Mouse (Mus musculus): ENCODE results near the gene Aco2. TPM values are rescaled to one million over a fixed set of nuclear protein-coding genes. Genes with fewer than 3 reads are reported as not detected.
"Not testable (repeated sequence)": the region's sequence is repeated elsewhere in the genome, so short reads cannot be mapped to it uniquely, and the experiment has no call there.

Gene Aco2
- polyA plus RNA-seq, 1 experiment from 2014 or later: 146 TPM

- H3K9ac ChIP-seq: no peak overlapping the region
- H3K27me3 ChIP-seq: no peaks in the 10 kb centered on the region
- no peak for ATAC-seq (ENCODE audit: insufficient number of reproducible peaks, insufficient read depth, low FRiP score, low TSS enrichment)
- H3K9me3 ChIP-seq: no peaks in the 10 kb centered on the region
- 92% methylated on average over 6 of the region's 6 CpGs for WGBS
- H3K27ac ChIP-seq: no peak overlapping the region
- no peak overlapping the region for H3K4me2 ChIP-seq (replicated peaks)
- peaks cover 31% of the 10 kb centered on the region for H3K36me3 ChIP-seq
- no peaks in the 10 kb centered on the region for H3K4me1 ChIP-seq
- no peak overlapping the region for H3K4me3 ChIP-seq
These were observed 14.9 kb downstream of the Aco2 start for GRCm38 (mm10) chr15:81886795-81887550.

- H3K4me1 ChIP-seq: no peaks in the 10 kb centered on the region
- H3K4me2 ChIP-seq (replicated peaks): no peak overlapping the region
- H3K9me3 ChIP-seq: no peaks in the 10 kb centered on the region
- H3K27ac ChIP-seq: no peak overlapping the region
- no peak overlapping the region for H3K9ac ChIP-seq
- no peak overlapping the region for H3K4me3 ChIP-seq
- peaks cover 39% of the 10 kb centered on the region for H3K36me3 ChIP-seq
- no peak for ATAC-seq (ENCODE audit: insufficient number of reproducible peaks, insufficient read depth, low FRiP score, low TSS enrichment)
- H3K27me3 ChIP-seq: no peaks in the 10 kb centered on the region
- WGBS: 95% methylated on average over 7 of the region's 7 CpGs
These were observed 17.1 kb downstream of the Aco2 start for GRCm38 (mm10) chr15:81889175-81889574.

GRCm38 (mm10) chr15:81891140-81891802 lies 19.2 kb downstream of the Aco2 start:
- Histone ChIP-seq H3K27me3 (no peaks in the 10 kb centered on the region), H3K4me2 (replicated peaks) (no peak overlapping the region), H3K9ac (no peak overlapping the region), H3K9me3 (no peaks in the 10 kb centered on the region), H3K27ac (no peak overlapping the region), H3K4me1 (no peaks in the 10 kb centered on the region), H3K36me3 (peaks cover 53% of the 10 kb centered on the region), H3K4me3 (no peak overlapping the region)
- 87% methylated on average over 7 of the region's 7 CpGs for WGBS
- ATAC-seq (ENCODE audit: insufficient number of reproducible peaks, insufficient read depth, low FRiP score, low TSS enrichment): no peak

DNA sequence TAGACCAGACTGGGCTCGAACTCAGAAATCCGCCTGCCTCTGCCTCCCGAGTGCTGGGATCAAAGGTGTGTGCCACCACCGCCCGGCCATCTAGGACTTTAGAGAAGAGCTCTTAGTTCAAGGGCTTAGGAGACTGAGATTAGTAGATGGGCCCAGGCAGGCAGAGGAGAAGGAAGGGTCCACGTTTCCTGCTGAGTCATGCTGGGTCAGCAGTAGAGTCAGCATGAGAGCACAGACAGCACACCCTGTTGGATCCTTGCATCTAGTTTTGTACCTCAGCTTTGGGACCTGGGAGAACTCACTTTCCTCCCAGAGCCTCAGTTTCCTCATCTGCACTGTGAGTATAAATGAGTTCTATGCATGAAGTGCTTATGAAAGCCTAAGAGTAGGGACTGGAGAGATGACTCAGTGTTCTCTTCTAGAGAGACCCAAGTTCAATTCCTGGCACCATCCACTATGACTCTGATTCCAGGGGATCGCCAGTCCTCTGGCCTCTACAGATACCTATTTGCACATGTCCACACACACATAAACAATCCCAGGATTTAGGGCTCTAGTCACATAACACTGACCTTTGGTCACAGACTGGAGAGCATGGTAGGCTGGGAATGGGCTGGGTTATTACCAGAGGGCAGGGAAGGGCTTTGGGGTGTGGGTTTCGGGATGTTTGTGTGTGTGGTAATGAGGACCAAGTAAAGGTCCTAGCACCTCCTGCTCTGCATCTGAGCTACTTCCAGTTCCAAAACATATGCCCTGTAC lies 19.9 kb downstream of the Aco2 start:
- Histone ChIP-seq H3K4me1 (no peaks in the 10 kb centered on the region), H3K4me2 (replicated peaks) (no peak overlapping the region), H3K27ac (no peak overlapping the region), H3K36me3 (peaks cover 57% of the 10 kb centered on the region), H3K9me3 (no peaks in the 10 kb centered on the region), H3K9ac (no peak overlapping the region), H3K27me3 (no peaks in the 10 kb centered on the region), H3K4me3 (no peak overlapping the region)
- no peak for ATAC-seq (ENCODE audit: insufficient number of reproducible peaks, insufficient read depth, low FRiP score, low TSS enrichment)
- WGBS: 93% methylated on average over 8 of the region's 8 CpGs

DNA sequence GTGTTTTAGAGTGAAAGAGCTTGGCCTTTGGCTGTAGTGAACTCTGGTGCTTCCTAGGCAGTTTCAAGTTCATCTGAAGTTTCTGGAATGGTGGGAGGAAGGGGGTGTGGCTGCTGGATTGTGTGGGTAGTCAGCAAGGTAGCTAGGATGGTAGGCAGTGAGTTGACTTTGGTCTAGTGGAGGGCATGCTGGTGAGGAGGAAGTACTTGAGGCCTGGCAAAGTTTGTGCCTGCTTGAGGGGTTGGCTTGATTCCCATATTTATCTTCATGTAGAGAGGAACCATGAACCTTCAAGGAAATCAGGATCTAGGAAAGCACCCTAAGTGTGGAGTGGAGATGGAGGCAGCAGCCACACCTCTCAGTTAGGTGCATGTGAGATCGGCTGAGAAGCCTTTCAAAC lies 21.9 kb downstream of the Aco2 start:
- 91% methylated on average over 1 of the region's 1 CpGs for WGBS
- Histone ChIP-seq H3K36me3 (peaks cover 75% of the 10 kb centered on the region), H3K4me2 (replicated peaks) (no peak overlapping the region), H3K27me3 (no peaks in the 10 kb centered on the region), H3K9me3 (no peaks in the 10 kb centered on the region), H3K27ac (no peak overlapping the region), H3K4me1 (no peaks in the 10 kb centered on the region), H3K4me3 (no peak overlapping the region), H3K9ac (no peak overlapping the region)
- no peak for ATAC-seq (ENCODE audit: insufficient number of reproducible peaks, insufficient read depth, low FRiP score, low TSS enrichment)

DNA sequence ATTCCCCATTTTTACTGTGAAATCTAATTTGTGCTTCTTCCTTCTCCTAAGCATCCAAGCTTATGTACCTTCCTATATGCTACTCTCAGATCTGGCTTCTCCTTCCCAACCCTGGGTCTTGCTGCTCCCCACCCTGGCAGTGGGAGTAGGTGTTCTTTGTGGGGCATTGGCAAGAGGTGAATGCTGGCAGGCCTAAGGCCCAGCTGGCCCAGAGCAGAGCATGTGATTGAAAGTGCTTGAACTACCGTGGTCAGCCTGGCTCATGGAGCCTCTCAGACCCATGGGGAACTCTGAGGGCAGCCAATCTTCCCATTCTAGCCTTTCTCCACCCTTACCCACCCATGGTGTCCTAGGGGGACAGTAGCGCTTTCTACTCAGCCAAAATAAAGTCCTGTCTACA lies 24.3 kb downstream of the Aco2 start:
- Histone ChIP-seq H3K9ac (no peak overlapping the region), H3K27me3 (no peaks in the 10 kb centered on the region)

DNA sequence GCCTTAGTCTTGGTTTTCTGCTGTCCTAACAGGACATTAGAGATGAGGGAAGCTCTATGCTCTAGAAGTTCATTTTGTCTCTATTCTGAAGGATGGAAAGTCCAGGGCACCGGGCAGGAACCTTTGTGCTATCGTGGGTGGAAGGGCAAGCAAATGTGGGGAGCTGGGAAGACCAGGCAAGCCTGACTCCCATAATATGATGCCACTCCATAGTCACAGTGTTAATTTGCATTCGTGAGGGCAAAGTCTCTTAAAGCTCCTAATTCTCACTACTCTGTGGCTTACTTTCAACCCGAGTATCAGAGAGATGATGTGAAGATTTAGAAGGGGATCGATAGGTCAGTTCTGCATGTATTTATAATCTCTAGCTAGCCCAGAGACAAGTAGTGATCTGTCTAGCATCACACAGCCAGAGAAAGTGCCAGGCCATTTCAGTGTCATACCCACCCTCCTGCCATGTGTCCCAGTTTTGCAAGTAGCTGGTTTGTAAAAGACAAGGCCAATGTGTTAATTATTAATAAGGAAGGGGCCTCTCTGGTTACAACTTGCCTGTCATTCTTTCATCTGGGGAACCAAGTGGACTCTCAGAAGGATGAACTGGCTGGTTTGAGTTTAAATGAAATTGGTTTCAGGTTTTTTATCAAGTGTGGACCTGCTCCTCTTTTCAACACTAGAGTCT lies 25.6 kb downstream of the Aco2 start:
- peaks cover 65% of the 10 kb centered on the region for H3K36me3 ChIP-seq

More for the DNA sequence above, 24.3 kb downstream of the Aco2 start:
- Histone ChIP-seq H3K36me3 (peaks cover 73% of the 10 kb centered on the region), H3K27ac (no peak overlapping the region), H3K9me3 (no peaks in the 10 kb centered on the region), H3K4me1 (no peaks in the 10 kb centered on the region), H3K4me2 (replicated peaks) (no peak overlapping the region), H3K4me3 (no peak overlapping the region)
- no peak for ATAC-seq (ENCODE audit: insufficient number of reproducible peaks, insufficient read depth, low FRiP score, low TSS enrichment)
- 86% methylated on average over 2 of the region's 2 CpGs for WGBS

DNA sequence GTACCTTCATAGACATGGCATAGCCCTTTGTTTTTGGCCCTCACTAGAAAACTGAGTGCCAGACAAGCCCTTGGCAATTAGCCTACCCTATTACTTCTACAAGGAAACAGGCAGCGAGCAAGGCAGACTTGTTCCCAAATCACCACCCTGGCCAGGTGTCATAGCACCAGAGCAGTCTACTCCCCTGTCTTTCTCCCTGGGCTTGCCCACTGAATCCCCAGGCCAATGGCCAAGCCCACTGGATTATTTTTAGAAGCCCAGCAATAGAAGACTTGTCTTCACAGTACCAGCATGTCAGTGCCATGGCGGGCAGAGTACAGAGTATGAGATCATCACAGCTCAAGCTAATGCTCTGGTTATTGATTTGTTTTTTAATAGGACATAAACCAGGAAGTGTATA lies 26.6 kb downstream of the Aco2 start:
- Histone ChIP-seq H3K4me1 (no peaks in the 10 kb centered on the region), H3K9ac (no peak overlapping the region), H3K27me3 (no peaks in the 10 kb centered on the region), H3K27ac (no peak overlapping the region), H3K9me3 (no peaks in the 10 kb centered on the region), H3K4me3 (no peak overlapping the region), H3K36me3 (peaks cover 75% of the 10 kb centered on the region), H3K4me2 (replicated peaks) (no peak overlapping the region)
- no peak for ATAC-seq (ENCODE audit: insufficient number of reproducible peaks, insufficient read depth, low FRiP score, low TSS enrichment)
- 88% methylated on average over 2 of the region's 2 CpGs for WGBS

More for the DNA sequence above, 25.6 kb downstream of the Aco2 start:
- H3K9me3 ChIP-seq: no peaks in the 10 kb centered on the region
- WGBS: 91% methylated on average over 5 of the region's 5 CpGs
- no peak overlapping the region for H3K4me2 ChIP-seq (replicated peaks)
- no peak overlapping the region for H3K27ac ChIP-seq
- H3K4me3 ChIP-seq: no peak overlapping the region
- no peaks in the 10 kb centered on the region for H3K4me1 ChIP-seq
- no peak overlapping the region for H3K9ac ChIP-seq
- H3K27me3 ChIP-seq: no peaks in the 10 kb centered on the region
- ATAC-seq (ENCODE audit: insufficient number of reproducible peaks, insufficient read depth, low FRiP score, low TSS enrichment): no peak

GRCm38 (mm10) chr15:81904939-81905338 lies 32.8 kb downstream of the Aco2 start:
- no peak overlapping the region for H3K4me3 ChIP-seq
- no peaks in the 10 kb centered on the region for H3K9me3 ChIP-seq
- 41% methylated on average over 2 of the region's 2 CpGs for WGBS
- peaks cover 81% of the 10 kb centered on the region for H3K36me3 ChIP-seq
- H3K4me2 ChIP-seq (replicated peaks): no peak overlapping the region
- no peaks in the 10 kb centered on the region for H3K27me3 ChIP-seq
- H3K4me1 ChIP-seq: no peaks in the 10 kb centered on the region
- H3K9ac ChIP-seq: no peak overlapping the region
- H3K27ac ChIP-seq: no peak overlapping the region
- no peak for ATAC-seq (ENCODE audit: insufficient number of reproducible peaks, insufficient read depth, low FRiP score, low TSS enrichment)

GRCm38 (mm10) chr15:81907953-81908352 lies 35.8 kb downstream of the Aco2 start:
- ATAC-seq (ENCODE audit: insufficient number of reproducible peaks, insufficient read depth, low FRiP score, low TSS enrichment): no peak
- Histone ChIP-seq H3K27me3 (no peaks in the 10 kb centered on the region), H3K4me2 (replicated peaks) (no peak overlapping the region), H3K9ac (no peak overlapping the region), H3K36me3 (peaks cover 91% of the 10 kb centered on the region), H3K4me1 (no peaks in the 10 kb centered on the region), H3K4me3 (no peak overlapping the region), H3K27ac (no peak overlapping the region), H3K9me3 (no peaks in the 10 kb centered on the region)
- WGBS: 92% methylated on average over 8 of the region's 8 CpGs

- not testable (repeated sequence) for H3K27ac ChIP-seq; H3K4me1 ChIP-seq; H3K9ac ChIP-seq; H3K27me3 ChIP-seq; H3K4me3 ChIP-seq; H3K4me2 ChIP-seq (replicated peaks); H3K9me3 ChIP-seq; ATAC-seq (ENCODE audit: insufficient number of reproducible peaks, insufficient read depth, low FRiP score, low TSS enrichment)
- peaks cover 91% of the 10 kb centered on the region for H3K36me3 ChIP-seq
- WGBS: 91% methylated on average over 4 of the region's 4 CpGs
These were observed 36.7 kb downstream of the Aco2 start for GRCm38 (mm10) chr15:81908767-81909166.
